Comparison of ENCODE assay signal across 8 mouse cellular contexts in genomic region chr5:64861471-64862199, GRCm38 (mm10). TPM values are rescaled to one million over a fixed set of nuclear protein-coding genes. Genes with fewer than 3 reads are reported as not detected.
DNase-seq lines count a peak whose midpoint lies in the region; ATAC-seq and TF ChIP-seq lines count a peak whose summit lies in the region.

No protein-coding gene starts in this region.

- intact Hi-C loops in heart, postnatal 14 days (cut with DNase I): loop anchor here (5.0 kb wide), 1 partner anchor 279 kb away; no protein-coding TSS in a partner anchor
- intact Hi-C loops in left cerebral cortex, postnatal 14 days (cut with DNase I): loop anchor here (5.0 kb wide), 3 partner anchors 34 to 574 kb away; no protein-coding TSS in a partner anchor

- peaks cover 4% of the 10 kb centered on the region; the same call in 1 of the 2 replicates for H3K4me1 ChIP-seq in embryonic facial prominence, embryonic 11.5 days (ENCODE audit: control insufficient read depth, insufficient read depth, low read length)
- peaks cover 13% of the 10 kb centered on the region for H3K4me1 ChIP-seq in liver, adult 2 months (ENCODE audit: control insufficient read depth, insufficient read depth, low read length)

- TF ChIP-seq POLR2A in liver, adult 2 months (IDR thresholded peaks at IDR 0.05; ENCODE audit: extremely low read depth, insufficient read depth, low read length): no peak

- H3K4me3 ChIP-seq in embryonic facial prominence, embryonic 11.5 days (ENCODE audit: low read depth, low read length): no peak overlapping the region
- H3K4me3 ChIP-seq in liver, adult 2 months (ENCODE audit: insufficient read depth, low read depth, low read length): peak overlapping the region; percentile 41

- no peak overlapping the region for H3K27ac ChIP-seq in embryonic facial prominence, embryonic 11.5 days (replicated peaks; ENCODE audit: low read depth, low read length)
- H3K27ac ChIP-seq in liver, adult 2 months (replicated peaks; ENCODE audit: insufficient read depth, low read depth, low read length): peak overlapping the region; percentile 85

- ATAC-seq in embryonic facial prominence, embryonic 11.5 days (replicated peaks; ENCODE audit: insufficient number of reproducible peaks, low FRiP score, low TSS enrichment, low read depth): no peak

- H3K27me3 ChIP-seq in embryonic facial prominence, embryonic 11.5 days (ENCODE audit: control insufficient read depth, insufficient read depth, low read length): no peaks in the 10 kb centered on the region
- no peaks in the 10 kb centered on the region for H3K27me3 ChIP-seq in liver, adult 2 months (ENCODE audit: control insufficient read depth, insufficient read depth, low read length)
- no peaks in the 10 kb centered on the region for H3K27me3 ChIP-seq in splenic B cell, adult 2 months (ENCODE audit: control insufficient read depth, insufficient read depth, low read length, poor library complexity, severe bottlenecking)

- 63% methylated on average over 17 of the region's 17 CpGs for WGBS in embryonic facial prominence, embryonic 11.5 days
- 16% methylated on average over 17 of the region's 17 CpGs for WGBS in liver, adult 2 months

- peak; percentile 46 to 49 for DNase-seq in urinary bladder, adult 18-20 months (ENCODE audit: low spot score in 2 of 2)
- no peak for DNase-seq in urinary bladder, adult 2 months (ENCODE audit: low spot score)
- peak; percentile 43 for DNase-seq in embryonic facial prominence, embryonic 11.5 days (ENCODE audit: low spot score)
- DNase-seq in heart, postnatal 14 days: peak; percentile 40 to 50
- DNase-seq in liver, adult 2 months (ENCODE audit: extremely low read depth, low read depth, low spot score): peak; percentile 90
- peak; percentile 32 for DNase-seq in splenic B cell, adult 2 months (ENCODE audit: low read depth, low spot score)
- no peak for DNase-seq in left cerebral cortex, postnatal 14 days (ENCODE audit: low spot score in 2 of 2)
- no peak for DNase-seq in frontal cortex, postnatal 25 days (ENCODE audit: low spot score in 2 of 2)

- no peaks in the 10 kb centered on the region for H3K9me3 ChIP-seq in embryonic facial prominence, embryonic 11.5 days (replicated peaks; ENCODE audit: control insufficient read depth, low read length)

- no peaks in the 10 kb centered on the region for H3K79me2 ChIP-seq in liver, adult 2 months (ENCODE audit: control insufficient read depth, insufficient read depth, low read length)

- H3K36me3 ChIP-seq in embryonic facial prominence, embryonic 11.5 days (replicated peaks; ENCODE audit: control insufficient read depth, insufficient read depth, low read depth, low read length): no peaks in the 10 kb centered on the region
- no peaks in the 10 kb centered on the region for H3K36me3 ChIP-seq in liver, adult 2 months (ENCODE audit: control insufficient read depth, insufficient read depth, low read length)
- H3K36me3 ChIP-seq in splenic B cell, adult 2 months (ENCODE audit: control insufficient read depth, insufficient read depth, low read length, poor library complexity, severe bottlenecking): no peaks in the 10 kb centered on the region

- no peak for TF ChIP-seq CTCF in liver, adult 2 months (IDR thresholded peaks at IDR 0.05; ENCODE audit: low read depth, low read length)

- H3K4me2 ChIP-seq in embryonic facial prominence, embryonic 11.5 days (ENCODE audit: low read depth, low read length): no peak overlapping the region

- no peak overlapping the region; the same call in 1 of the 2 replicates for H3K9ac ChIP-seq in embryonic facial prominence, embryonic 11.5 days (replicated peaks; ENCODE audit: low read length)
- peak overlapping the region; percentile 76 for H3K9ac ChIP-seq in liver, adult 2 months (ENCODE audit: low read depth, low read length)

RNA-seq across cellular contexts. Expression of gene Klf3, which starts 58.4 kb away (rescaled TPM):
- polyA plus RNA-seq in urinary bladder, adult 2 months (2012; rRNA removed): 55.4 and 59.6 TPM in 2 replicates
- 31.5 and 34.6 TPM in 2 replicates for polyA plus RNA-seq in embryonic facial prominence, embryonic 11.5 days (2014; fragmentation: Nextera tagmentation; extraction: Ambion mirVana)
- 10 to 100 TPM; 61.8 to 77.4 TPM for total RNA-seq in heart, postnatal 14 days (2021)
- total RNA-seq in liver, adult 2 months (2014; rRNA removed): 17.8 and 18.3 TPM in 2 replicates
- 35.7 and 39.9 TPM in 2 replicates for polyA plus RNA-seq in liver, adult 2 months (2012; rRNA removed)
- total RNA-seq in left cerebral cortex, postnatal 14 days (2021): 10 to 100 TPM; 24.2 to 31.2 TPM

Comparison
In these comparisons a context has a peak if more than half of its experiments do, and no peak if none do; other contexts are left out.
1. DNase-seq: peak in urinary bladder, adult 18-20 months (2 of 2), embryonic facial prominence, embryonic 11.5 days (single experiment), heart, postnatal 14 days (2 of 2), liver, adult 2 months (single experiment) and splenic B cell, adult 2 months (single experiment); none in urinary bladder, adult 2 months (single experiment), left cerebral cortex, postnatal 14 days (0 of 2) and frontal cortex, postnatal 25 days (0 of 2).